Comparison of ENCODE assay signal across 11 mouse cellular contexts in the genomic region with DNA sequence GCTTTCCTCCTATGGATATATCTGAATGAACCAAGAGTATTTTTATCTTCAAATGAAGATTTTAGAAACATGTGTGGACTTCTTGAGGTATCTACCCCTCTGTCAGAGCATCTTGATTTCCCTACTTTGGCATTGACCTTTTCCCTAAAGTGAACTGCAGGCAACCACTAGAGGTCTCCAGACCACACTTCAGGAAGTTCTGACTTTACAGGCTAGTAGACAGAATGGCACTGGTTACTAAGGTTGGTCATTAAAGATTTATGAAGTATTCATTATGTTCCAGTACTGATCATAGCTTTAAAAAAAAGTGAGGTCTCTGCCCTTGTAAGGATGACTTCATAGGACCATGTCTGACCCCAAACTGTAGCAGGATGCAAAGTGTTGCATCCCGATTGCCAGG. TPM values are rescaled to one million over a fixed set of nuclear protein-coding genes. Genes with fewer than 3 reads are reported as not detected.
A peak's percentile ranks its signal among the peaks of the same experiment; 100 is the strongest.
DNase-seq lines count a peak whose midpoint lies in the region; ATAC-seq lines count a peak whose summit lies in the region.
"Had no signal": no experiment of that assay in that cellular context is flagged by ENCODE, and none has a peak within 500 bp of the region (broad histone marks: within the 10 kb centered on the region; RNA-seq: fewer than 3 reads in every experiment).

No protein-coding gene starts in this region.

- WGBS in hindbrain, embryonic 11.5 days: 93% methylated on average over 1 of the region's 1 CpGs
- WGBS in hindbrain, embryonic 16.5 days: 95% methylated on average over 1 of the region's 1 CpGs

- no peaks in the 10 kb centered on the region for H3K4me1 ChIP-seq in hindbrain, embryonic 11.5 days (replicated peaks; ENCODE audit: control insufficient read depth, insufficient read depth, low read length)
- H3K4me1 ChIP-seq in hindbrain, embryonic 16.5 days (ENCODE audit: control insufficient read depth, insufficient read depth, low read depth, low read length): peaks cover 7% of the 10 kb centered on the region

- no peaks in the 10 kb centered on the region for H3K36me3 ChIP-seq in hindbrain, embryonic 11.5 days (ENCODE audit: control insufficient read depth, insufficient read depth, low read length)
- no peaks in the 10 kb centered on the region for H3K36me3 ChIP-seq in hindbrain, embryonic 16.5 days (ENCODE audit: control insufficient read depth, insufficient read depth, low read length)

- no peak overlapping the region for H3K9ac ChIP-seq in hindbrain, embryonic 11.5 days (ENCODE audit: low read depth, low read length)
- H3K9ac ChIP-seq in hindbrain, embryonic 16.5 days (ENCODE audit: low read depth, low read length): no peak overlapping the region

- 0 out of 2 replicates have a peak, but pooled peaks have one; percentile 15 for ATAC-seq in hindbrain, embryonic 11.5 days (ENCODE audit: low FRiP score)
- ATAC-seq in hindbrain, embryonic 16.5 days: no peak
- ATAC-seq in common myeloid progenitor, adult 5-6 weeks (replicated peaks; ENCODE audit: low read depth, poor library complexity, severe bottlenecking): peak; percentile 62; the same call in 1 of the 2 replicates

- no peak overlapping the region for H3K27ac ChIP-seq in hindbrain, embryonic 11.5 days (ENCODE audit: low read depth, low read length)
- H3K27ac ChIP-seq in hindbrain, embryonic 16.5 days (ENCODE audit: low read depth, low read length): no peak overlapping the region

- no peak overlapping the region for H3K4me2 ChIP-seq in hindbrain, embryonic 11.5 days (replicated peaks; ENCODE audit: low read depth, low read length)
- H3K4me2 ChIP-seq in hindbrain, embryonic 16.5 days (ENCODE audit: low read length): no peak overlapping the region

- H3K4me3 ChIP-seq in hindbrain, embryonic 11.5 days (ENCODE audit: low read depth, low read length): no peak overlapping the region
- no peak overlapping the region for H3K4me3 ChIP-seq in hindbrain, embryonic 16.5 days (ENCODE audit: low read length)
- H3K4me3 ChIP-seq: myocyte had no signal

- H3K9me3 ChIP-seq in hindbrain, embryonic 11.5 days (ENCODE audit: control insufficient read depth, low read length): no peaks in the 10 kb centered on the region
- H3K9me3 ChIP-seq in hindbrain, embryonic 16.5 days (ENCODE audit: control insufficient read depth, low read length): no peaks in the 10 kb centered on the region

- no peaks in the 10 kb centered on the region for H3K27me3 ChIP-seq in hindbrain, embryonic 11.5 days (ENCODE audit: control insufficient read depth, insufficient read depth, low read length)
- no peaks in the 10 kb centered on the region for H3K27me3 ChIP-seq in hindbrain, embryonic 16.5 days (replicated peaks; ENCODE audit: control insufficient read depth, insufficient read depth, low read length)

- peak; percentile 12 for DNase-seq in hindbrain, embryonic 11.5 days (ENCODE audit: low spot score)
- DNase-seq in 3T3-L1 (ENCODE audit: low read depth, low spot score): peak; percentile 43
- DNase-seq in CD4-positive, CD25-positive, alpha-beta regulatory T cell, adult 2 months (ENCODE audit: low read depth, low spot score): peak; percentile 48
- no peak for DNase-seq in T-cell, adult 2 months (ENCODE audit: low spot score)
- DNase-seq in yolk sac, embryonic 10.5 days (ENCODE audit: low spot score): no peak
- DNase-seq in layer of hippocampus, postnatal 10 days (ENCODE audit: low spot score in 2 of 2): no peak
- DNase-seq: thymus, adult 18-20 months had no signal

RNA-seq across cellular contexts. Expression of gene Aven, which starts 46.0 kb away (rescaled TPM):
- 5.9 and 6.1 TPM in 2 replicates for polyA plus RNA-seq in hindbrain, embryonic 11.5 days (2014; fragmentation: Nextera tagmentation; extraction: Ambion mirVana)
- polyA plus RNA-seq in hindbrain, embryonic 16.5 days (2015; fragmentation: Nextera tagmentation; extraction: Ambion mirVana): 2.2 and 4.2 TPM in 2 replicates
- 31.7 and 35.2 TPM in 2 replicates for total RNA-seq in common myeloid progenitor, adult 5-6 weeks (2017)
- 10 to 100 TPM in 1 of 2 experiments, 1 to 10 TPM in 1; 8.9 to 10.1 TPM for total RNA-seq in layer of hippocampus, postnatal 10 days (2021)

RNA-seq across cellular contexts. Expression of gene Chrm5, which starts 58.2 kb away (rescaled TPM):
- polyA plus RNA-seq in hindbrain, embryonic 11.5 days (2014; fragmentation: Nextera tagmentation; extraction: Ambion mirVana): 0.08 and 0.17 TPM in 2 replicates
- polyA plus RNA-seq in hindbrain, embryonic 16.5 days (2015; fragmentation: Nextera tagmentation; extraction: Ambion mirVana): 0.89 and 1.2 TPM in 2 replicates
- total RNA-seq in common myeloid progenitor, adult 5-6 weeks (2017): not detected in 2 replicates
- total RNA-seq in layer of hippocampus, postnatal 10 days (2021): 10 to 100 TPM; 15.3 to 15.8 TPM
- total RNA-seq: heart, adult 8-10 months had no signal
- polyA plus RNA-seq: myocyte had no signal

Comparison
In these comparisons a context has a peak if more than half of its experiments do, and no peak if none do; other contexts are left out.
1. DNase-seq: peak in hindbrain, embryonic 11.5 days (single experiment), 3T3-L1 (single experiment) and CD4-positive, CD25-positive, alpha-beta regulatory T cell, adult 2 months (single experiment); none in T-cell, adult 2 months (single experiment), yolk sac, embryonic 10.5 days (single experiment) and layer of hippocampus, postnatal 10 days (0 of 2).
2. RNA of gene Chrm5, which starts 58.2 kb away (total RNA-seq): 15.3 to 15.8 TPM in layer of hippocampus, postnatal 10 days; not detected in common myeloid progenitor, adult 5-6 weeks; every median in the first group is over 10 times any median in the second.